Mouse (Mus musculus) cortical plate, adult 2 months (tissue): ENCODE measurements around the gene Grhpr. TPM values are rescaled to one million over a fixed set of nuclear protein-coding genes. Genes with fewer than 3 reads are reported as not detected.
"Not testable (repeated sequence)": the region's sequence is repeated elsewhere in the genome, so short reads cannot be mapped to it uniquely, and the experiment has no call there.

Experiments used
- H3K27ac ChIP-seq: fragments of 200-500 bp; 2 replicates; pipeline ENCODE4 v1.5.1; 2012; ENCODE audit warnings: low read length, control low read depth, inconsistent platforms; ENCODE audit not compliant: insufficient read depth
- H3K4me1 ChIP-seq: fragments of 200-500 bp; 2 replicates; pipeline ENCODE4 v1.6.1; 2011; ENCODE audit warnings: low read length; ENCODE audit not compliant: control insufficient read depth, insufficient read depth
- H3K4me3 ChIP-seq: fragments of 200-500 bp; 2 replicates; pipeline ENCODE4 v1.5.1; 2011; ENCODE audit warnings: mild to moderate bottlenecking, low read length, control low read depth; ENCODE audit not compliant: insufficient read depth
- CTCF ChIP-seq: fragments of 200-500 bp; IDR thresholded peaks from 2 replicates; pipeline ENCODE4 v1.5.1; 2011; ENCODE audit warnings: mild to moderate bottlenecking, control low read depth, low read length; ENCODE audit not compliant: insufficient read depth; ENCODE audit errors: extremely low read depth
- POLR2A ChIP-seq: fragments of 200-500 bp; IDR thresholded peaks from 2 replicates; pipeline ENCODE4 v1.6.1; 2011; ENCODE audit warnings: mild to moderate bottlenecking, low read length, control low read depth; ENCODE audit not compliant: insufficient read depth; ENCODE audit errors: extremely low read depth
- polyA plus RNA-seq: library from polyadenylated mRNA; depleted of rRNA; stranded (reverse); fragments of >200 nt; gene quantifications from 2 replicates; pipeline ENCODE4 v1.2.3, GENCODE M21; 2012; rRNA removed

The Grhpr gene
- polyA plus RNA-seq = 48.2 and 50.3 TPM in 2 replicates

GRCm38 (mm10) chr4:44981280-44981973 lies at the start of gene Grhpr:
Grhpr (plus strand) TSS chr4:44981395.
- no peak for TF ChIP-seq CTCF
- peak; percentile 80 for TF ChIP-seq POLR2A
- Histone ChIP-seq H3K4me3 (peak within 1 kb of the TSS; percentile 63), H3K4me1 (no peaks in the 10 kb centered on the region; the same call in 1 of the 2 replicates), H3K27ac (peak within 1 kb of the TSS; percentile 68)

GRCm38 (mm10) chr4:44931732-44932131 lies 49.5 kb upstream of the Grhpr start:
- no peak for TF ChIP-seq CTCF
- no peak for TF ChIP-seq POLR2A
- H3K4me3 ChIP-seq = no peak overlapping the region
- no peak overlapping the region for H3K27ac ChIP-seq
- no peaks in the 10 kb centered on the region for H3K4me1 ChIP-seq

- Histone ChIP-seq H3K4me1 (no peaks in the 10 kb centered on the region), H3K27ac (no peak overlapping the region), H3K4me3 (no peak overlapping the region)
- TF ChIP-seq POLR2A (no peak), CTCF (no peak)
Measured at GRCm38 (mm10) chr4:44938359-44939340, 42.5 kb upstream of the Grhpr start.

GRCm38 (mm10) chr4:44939576-44940249 lies 41.5 kb upstream of the Grhpr start:
- no peaks in the 10 kb centered on the region for H3K4me1 ChIP-seq
- no peak overlapping the region for H3K27ac ChIP-seq
- no peak overlapping the region for H3K4me3 ChIP-seq
- TF ChIP-seq CTCF = no peak

- H3K4me3 ChIP-seq = no peak overlapping the region
- TF ChIP-seq POLR2A (no peak), CTCF (no peak)
- no peak overlapping the region for H3K27ac ChIP-seq
- no peaks in the 10 kb centered on the region for H3K4me1 ChIP-seq
Measured at GRCm38 (mm10) chr4:44940286-44940685, 40.9 kb upstream of the Grhpr start.

- no peak overlapping the region for H3K4me3 ChIP-seq
- no peak for TF ChIP-seq CTCF
- TF ChIP-seq POLR2A = no peak
- H3K27ac ChIP-seq = no peak overlapping the region
- H3K4me1 ChIP-seq = no peaks in the 10 kb centered on the region
Measured at GRCm38 (mm10) chr4:44942237-44942636, 39.0 kb upstream of the Grhpr start.

- H3K27ac ChIP-seq = no peak overlapping the region
- no peaks in the 10 kb centered on the region for H3K4me1 ChIP-seq
- TF ChIP-seq POLR2A (no peak), CTCF (no peak)
- no peak overlapping the region for H3K4me3 ChIP-seq
Measured at GRCm38 (mm10) chr4:44943480-44943879, 37.7 kb upstream of the Grhpr start.

- no peak for TF ChIP-seq POLR2A
- no peak for TF ChIP-seq CTCF
- no peak overlapping the region for H3K27ac ChIP-seq
- no peak overlapping the region for H3K4me3 ChIP-seq
- H3K4me1 ChIP-seq = no peaks in the 10 kb centered on the region
Measured at GRCm38 (mm10) chr4:44944426-44945075, 36.6 kb upstream of the Grhpr start.

GRCm38 (mm10) chr4:44946126-44946525 lies 35.1 kb upstream of the Grhpr start:
- H3K4me1 ChIP-seq, H3K4me3 ChIP-seq, H3K27ac ChIP-seq: not testable (repeated sequence)

- TF ChIP-seq CTCF (no peak), POLR2A (no peak)
- H3K4me1 ChIP-seq = no peaks in the 10 kb centered on the region
- no peak overlapping the region for H3K4me3 ChIP-seq
- no peak overlapping the region for H3K27ac ChIP-seq
Measured at GRCm38 (mm10) chr4:44947464-44947863, 33.7 kb upstream of the Grhpr start.
